Mouse (Mus musculus): Measurements from ENCODE around the gene Cth.

DNA sequence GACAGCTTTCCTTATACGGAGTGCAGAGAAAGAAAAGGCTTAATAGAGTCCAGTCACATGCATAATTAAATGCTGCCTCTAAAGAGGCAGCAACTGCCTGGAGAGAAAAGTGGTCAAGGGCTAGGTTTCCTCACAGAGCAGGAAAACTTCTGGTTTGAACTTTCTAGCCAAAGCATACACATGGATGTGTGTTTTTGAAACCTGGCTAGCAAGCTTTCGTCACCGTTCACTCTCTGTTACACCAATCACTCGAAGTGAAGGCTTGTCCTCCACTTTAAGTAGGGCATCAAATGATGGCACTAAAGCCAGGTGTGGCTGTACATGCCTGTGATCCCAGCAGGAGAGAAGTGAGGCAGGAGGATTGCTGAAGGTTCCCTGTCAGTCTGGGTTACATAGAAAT lies 41.8 kb downstream of the Cth start:
- TF ChIP-seq CTCF (IDR thresholded peaks at IDR 0.05; ENCODE audit: insufficient read depth, low read length) (no peak), POLR2A (IDR thresholded peaks at IDR 0.05; ENCODE audit: borderline replicate concordance, extremely low read depth, low read depth, low read length) (no peak)

Measured in lung, adult 2 months (tissue).